Mouse (Mus musculus): ENCODE data around the gene Ly75.

DNA sequence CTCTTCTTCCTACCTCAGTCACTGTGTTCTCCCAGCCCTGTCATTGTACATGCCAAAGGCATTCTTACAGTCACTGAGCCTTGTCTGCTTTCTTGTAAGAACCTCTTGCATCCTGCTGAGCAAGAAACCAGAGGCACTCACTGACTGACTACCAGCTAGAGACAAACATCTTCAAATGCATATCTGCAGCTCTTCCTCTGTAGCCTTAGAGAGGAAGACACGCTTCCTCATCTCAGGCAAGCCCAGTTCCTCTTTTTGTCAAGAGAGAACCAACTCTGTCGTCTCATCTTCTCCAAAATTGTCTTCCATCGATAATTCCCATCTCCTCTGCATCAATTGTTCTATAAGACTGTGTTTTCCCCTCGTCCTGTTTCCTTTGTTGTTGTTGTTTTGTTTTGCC, 94.5 kb downstream of the Ly75 start:
- TF ChIP-seq CTCF (IDR thresholded peaks at IDR 0.05; ENCODE audit: extremely low read depth, insufficient read length, insufficient replicate concordance, low read depth, low read length) (no peak), POLR2A (IDR thresholded peaks at IDR 0.05; ENCODE audit: low read depth, low read length) (no peak)
